Mouse (Mus musculus): ENCODE measurements around the gene Map7d1.

- TF ChIP-seq CTCF (IDR thresholded peaks at IDR 0.05; ENCODE audit: borderline replicate concordance, insufficient read depth, low read length) (no peak), POLR2A (IDR thresholded peaks at IDR 0.05; ENCODE audit: low read depth, low read length) (no peak)
Measured at GRCm38 (mm10) chr4:126200656-126201055, 55.5 kb downstream of the Map7d1 start.
